Comparison of ENCODE assay signal across 8 mouse cellular contexts in genomic region chr5:43234321-43235185, GRCm38 (mm10). TPM values are rescaled to one million over a fixed set of nuclear protein-coding genes. Genes with fewer than 3 reads are reported as not detected.
DNase-seq lines count a peak whose midpoint lies in the region; ATAC-seq and TF ChIP-seq lines count a peak whose summit lies in the region.

No protein-coding gene starts in this region.

- peaks cover 8 to 23% of the 10 kb centered on the region in 2 experiments for H3K4me1 ChIP-seq in MEL (ENCODE audit: control insufficient read depth in 1 of 2, insufficient read depth in 2 of 2, low read length in 2 of 2)
- H3K4me1 ChIP-seq in brown adipose tissue, adult 24 weeks (ENCODE audit: control insufficient read depth, insufficient read depth, insufficient read length, low read length): no peaks in the 10 kb centered on the region
- peaks cover 23% of the 10 kb centered on the region for H3K4me1 ChIP-seq in forebrain, embryonic 15.5 days
- no peaks in the 10 kb centered on the region for H3K4me1 ChIP-seq in hindbrain, embryonic 11.5 days (replicated peaks; ENCODE audit: control insufficient read depth, insufficient read depth, low read length)

- peak overlapping the region; percentile 62 to 96 for H3K4me3 ChIP-seq in MEL (ENCODE audit: control insufficient read depth in 1 of 2, insufficient read depth in 1 of 2, low read depth in 2 of 2, low read length in 2 of 2)
- H3K4me3 ChIP-seq in brown adipose tissue, adult 24 weeks (ENCODE audit: insufficient read depth, low read depth, low read length): peak overlapping the region; percentile 77
- H3K4me3 ChIP-seq in forebrain, embryonic 15.5 days: peak overlapping the region; percentile 68
- peak overlapping the region; percentile 94 for H3K4me3 ChIP-seq in hindbrain, embryonic 11.5 days (ENCODE audit: low read depth, low read length)

- H3K9me3 ChIP-seq in MEL (replicated peaks; ENCODE audit: insufficient read depth, low read length): no peaks in the 10 kb centered on the region
- H3K9me3 ChIP-seq in forebrain, embryonic 15.5 days: no peaks in the 10 kb centered on the region
- no peaks in the 10 kb centered on the region for H3K9me3 ChIP-seq in hindbrain, embryonic 11.5 days (ENCODE audit: control insufficient read depth, low read length)

- TF ChIP-seq RAD21 in MEL (IDR thresholded peaks at IDR 0.05; ENCODE audit: low read depth, low read length): no peak

- peak; percentile 42 for ATAC-seq in forebrain, embryonic 15.5 days (replicated peaks)
- peak; percentile 28 for ATAC-seq in hindbrain, embryonic 11.5 days (ENCODE audit: low FRiP score)

- H3K36me3 ChIP-seq in MEL (ENCODE audit: control insufficient read depth in 1 of 2, insufficient read depth in 2 of 2, low read length in 2 of 2): peaks cover 0 to 20% of the 10 kb centered on the region in 2 experiments; a peak in 2 of 4 replicates
- no peaks in the 10 kb centered on the region for H3K36me3 ChIP-seq in forebrain, embryonic 15.5 days
- H3K36me3 ChIP-seq in hindbrain, embryonic 11.5 days (ENCODE audit: control insufficient read depth, insufficient read depth, low read length): no peaks in the 10 kb centered on the region

- under 1% methylated on average over 84 of the region's 113 CpGs for WGBS in forebrain, embryonic 15.5 days
- under 1% methylated on average over 64 of the region's 113 CpGs for WGBS in hindbrain, embryonic 11.5 days

- DNase-seq in MEL (ENCODE audit: low read depth, low spot score): peak; percentile 64
- DNase-seq in hindbrain, embryonic 11.5 days (ENCODE audit: low spot score): peak; percentile 71
- peak; percentile 29 to 57 for DNase-seq in layer of hippocampus, postnatal 25 days (ENCODE audit: extremely low spot score in 1 of 2, low spot score in 1 of 2)
- peak; percentile 39 for DNase-seq in lung, postnatal 36 days
- DNase-seq in right cerebral cortex, postnatal 10 days (ENCODE audit: low spot score in 2 of 2): peak; percentile 53 to 66
- DNase-seq in urinary bladder, postnatal 4 days (ENCODE audit: low spot score in 2 of 2): peak; percentile 50 to 58

- H3K27me3 ChIP-seq in MEL (ENCODE audit: control insufficient read depth in 1 of 2, insufficient read depth in 2 of 2, low read length in 2 of 2): no peaks in the 10 kb centered on the region
- H3K27me3 ChIP-seq in forebrain, embryonic 15.5 days: peaks cover 4% of the 10 kb centered on the region; the same call in 1 of the 2 replicates
- no peaks in the 10 kb centered on the region for H3K27me3 ChIP-seq in hindbrain, embryonic 11.5 days (ENCODE audit: control insufficient read depth, insufficient read depth, low read length)

- no peak for TF ChIP-seq POLR2A in MEL (IDR thresholded peaks at IDR 0.05; ENCODE audit: control insufficient read depth in 1 of 2, insufficient read depth in 1 of 2, low read depth in 1 of 2, low read length in 2 of 2, poor library complexity in 1 of 2)

- peak overlapping the region; percentile 84 for H3K27ac ChIP-seq in MEL (ENCODE audit: control insufficient read depth, low read depth, low read length)
- H3K27ac ChIP-seq in brown adipose tissue, adult 24 weeks (replicated peaks; ENCODE audit: low read depth, low read length): peak overlapping the region; percentile 94
- peak overlapping the region; percentile 97 for H3K27ac ChIP-seq in forebrain, embryonic 15.5 days (replicated peaks)
- H3K27ac ChIP-seq in hindbrain, embryonic 11.5 days (ENCODE audit: low read depth, low read length): peak overlapping the region; percentile 98

- no peak for TF ChIP-seq CTCF in MEL (IDR thresholded peaks at IDR 0.05 in 2 of 3, conservative IDR thresholded peaks at IDR 0.05 in 1 of 3; ENCODE audit: control insufficient read depth in 1 of 3, insufficient read depth in 1 of 3, low read depth in 2 of 3, low read length in 3 of 3, poor library complexity in 1 of 3, severe bottlenecking in 1 of 3)

- TF ChIP-seq EP300 in MEL (IDR thresholded peaks at IDR 0.05; ENCODE audit: low read depth in 1 of 2, low read length in 2 of 2): no peak

- H3K9ac ChIP-seq in MEL (ENCODE audit: control insufficient read depth, low read depth, low read length, poor library complexity, severe bottlenecking): peak overlapping the region; percentile 83
- H3K9ac ChIP-seq in forebrain, embryonic 15.5 days (replicated peaks): peak overlapping the region; percentile 85
- H3K9ac ChIP-seq in hindbrain, embryonic 11.5 days (ENCODE audit: low read depth, low read length): peak overlapping the region; percentile 92

- H3K4me2 ChIP-seq in forebrain, embryonic 15.5 days (replicated peaks): peak overlapping the region; percentile 59
- peak overlapping the region; percentile 85 for H3K4me2 ChIP-seq in hindbrain, embryonic 11.5 days (replicated peaks; ENCODE audit: low read depth, low read length)

- H3K79me2 ChIP-seq in MEL (ENCODE audit: control insufficient read depth, insufficient read depth, low read length, poor library complexity): peaks cover 21% of the 10 kb centered on the region

TF ChIP-seq in MEL, 35 proteins besides CTCF, POLR2A, EP300 and RAD21:
- no peak for TF ChIP-seq ETS1 (IDR thresholded peaks at IDR 0.05; ENCODE audit: low read depth, low read length)
- peak; percentile 87 for TF ChIP-seq UBTF (IDR thresholded peaks at IDR 0.05; ENCODE audit: borderline replicate concordance, insufficient read depth, low read depth, low read length)

RNA-seq across cellular contexts. Expression of gene Cpeb2, which starts 1.6 kb away (rescaled TPM):
- 0.69 and 0.82 TPM in 2 replicates for total RNA-seq in MEL (2012; rRNA removed)
- polyA plus RNA-seq in MEL (2012; ENCODE audit: insufficient read depth in 1 of 2, insufficient read length in 2 of 2, low read depth in 1 of 2, low replicate concordance in 2 of 2, missing spikeins in 1 of 2): 1 to 10 TPM in 1 of 2 experiments, not detected in 1; 2.0 TPM
- polyA plus RNA-seq in brown adipose tissue, adult 24 weeks (2012; ENCODE audit: insufficient read depth, insufficient read length, missing spikeins): 6.6 and 7.6 TPM in 2 replicates
- 6.6 and 7.3 TPM in 2 replicates for polyA plus RNA-seq in forebrain, embryonic 15.5 days (2015; fragmentation: Nextera tagmentation; extraction: Ambion mirVana)
- polyA plus RNA-seq in hindbrain, embryonic 11.5 days (2014; fragmentation: Nextera tagmentation; extraction: Ambion mirVana): 6.2 and 6.8 TPM in 2 replicates
- total RNA-seq in layer of hippocampus, postnatal 25 days (2021): 10 to 100 TPM; 41.5 to 50.8 TPM

Comparison
In these comparisons a context has a peak if more than half of its experiments do, and no peak if none do; other contexts are left out.
1. Peak in every context shown above with its lines: DNase-seq, ATAC-seq, H3K4me3 ChIP-seq and H3K27ac ChIP-seq.